Mouse (Mus musculus): ENCODE results near the gene Pcp4l1. TPM values are rescaled to one million over a fixed set of nuclear protein-coding genes. Genes with fewer than 3 reads are reported as not detected.

Gene Pcp4l1
- polyA plus RNA-seq, 1 experiment from 2014 or later = 20.8 TPM

- Histone ChIP-seq H3K4me1 (peaks cover 16% of the 10 kb centered on the region), H3K27me3 (no peaks in the 10 kb centered on the region), H3K27ac (replicated peaks) (no peak overlapping the region), H3K36me3 (peaks cover 13% of the 10 kb centered on the region), H3K4me3 (peak overlapping the region; percentile 56; the same call in 1 of the 2 replicates), H3K4me2 (replicated peaks) (peak overlapping the region; percentile 82), H3K9me3 (no peaks in the 10 kb centered on the region), H3K9ac (replicated peaks) (no peak overlapping the region)
- WGBS = 6% methylated on average over 10 of the region's 10 CpGs
- 0 out of 2 replicates have a peak, but pooled peaks have one; percentile 11 for ATAC-seq (ENCODE audit: low FRiP score, low read depth)
These were observed 24.8 kb upstream of the Pcp4l1 start for GRCm38 (mm10) chr1:171220871-171221270.

GRCm38 (mm10) chr1:171216241-171216955 lies 20.3 kb upstream of the Pcp4l1 start:
- Histone ChIP-seq H3K4me1 (peaks cover 6% of the 10 kb centered on the region), H3K4me2 (replicated peaks) (no peak overlapping the region), H3K27ac (replicated peaks) (no peak overlapping the region), H3K36me3 (peaks cover 13% of the 10 kb centered on the region), H3K9ac (replicated peaks) (no peak overlapping the region), H3K9me3 (no peaks in the 10 kb centered on the region), H3K4me3 (no peak overlapping the region), H3K27me3 (no peaks in the 10 kb centered on the region)
- ATAC-seq (ENCODE audit: low FRiP score, low read depth) = no peak
- 89% methylated on average over 18 of the region's 18 CpGs for WGBS

- Histone ChIP-seq H3K4me3 (no peak within 1 kb of the TSS), H3K9ac (replicated peaks) (no peak within 1 kb of the TSS), H3K4me1 (no peaks in the 10 kb centered on the region), H3K27ac (replicated peaks) (no peak within 1 kb of the TSS), H3K4me2 (replicated peaks) (no peak within 1 kb of the TSS), H3K27me3 (no peaks in the 10 kb centered on the region), H3K36me3 (peaks cover 4% of the 10 kb centered on the region; the same call in 1 of the 2 replicates), H3K9me3 (no peaks in the 10 kb centered on the region)
- WGBS = 70% methylated on average over 10 of the region's 10 CpGs
- ATAC-seq (ENCODE audit: low FRiP score, low read depth) = no peak
These were observed 17.9 kb upstream of the Pcp4l1 start, which contains the start of gene Nr1i3 for GRCm38 (mm10) chr1:171213801-171214496. Nr1i3 (plus strand) TSS chr1:171213970.

- H3K4me1 ChIP-seq = no peaks in the 10 kb centered on the region
- no peak overlapping the region for H3K27ac ChIP-seq (replicated peaks)
- WGBS = 38% methylated on average over 3 of the region's 3 CpGs
- H3K36me3 ChIP-seq = no peaks in the 10 kb centered on the region
- no peak for ATAC-seq (ENCODE audit: low FRiP score, low read depth)
- H3K9me3 ChIP-seq = no peaks in the 10 kb centered on the region
- no peaks in the 10 kb centered on the region for H3K27me3 ChIP-seq
- no peak overlapping the region for H3K4me2 ChIP-seq (replicated peaks)
- H3K4me3 ChIP-seq = no peak overlapping the region
- H3K9ac ChIP-seq (replicated peaks) = no peak overlapping the region
These were observed 16.8 kb upstream of the Pcp4l1 start for GRCm38 (mm10) chr1:171212854-171213253.

GRCm38 (mm10) chr1:171209409-171209808 lies 13.3 kb upstream of the Pcp4l1 start:
- ATAC-seq (ENCODE audit: low FRiP score, low read depth) = no peak
- WGBS = 13% methylated on average over 4 of the region's 4 CpGs
- Histone ChIP-seq H3K4me3 (no peak overlapping the region), H3K9me3 (no peaks in the 10 kb centered on the region), H3K27ac (replicated peaks) (no peak overlapping the region), H3K36me3 (no peaks in the 10 kb centered on the region), H3K4me2 (replicated peaks) (no peak overlapping the region), H3K9ac (replicated peaks) (no peak overlapping the region), H3K4me1 (no peaks in the 10 kb centered on the region), H3K27me3 (no peaks in the 10 kb centered on the region)

- WGBS = 70% methylated on average over 6 of the region's 6 CpGs
- H3K4me2 ChIP-seq (replicated peaks) = no peak overlapping the region
- no peaks in the 10 kb centered on the region for H3K27me3 ChIP-seq
- H3K36me3 ChIP-seq = no peaks in the 10 kb centered on the region
- no peak overlapping the region for H3K27ac ChIP-seq (replicated peaks)
- no peak for ATAC-seq (ENCODE audit: low FRiP score, low read depth)
- H3K9ac ChIP-seq (replicated peaks) = no peak overlapping the region
- H3K9me3 ChIP-seq = no peaks in the 10 kb centered on the region
- no peaks in the 10 kb centered on the region for H3K4me1 ChIP-seq
- no peak overlapping the region for H3K4me3 ChIP-seq
These were observed 9.8 kb upstream of the Pcp4l1 start for GRCm38 (mm10) chr1:171205704-171206493.

GRCm38 (mm10) chr1:171204249-171204644 lies 8.2 kb upstream of the Pcp4l1 start:
- Histone ChIP-seq H3K9ac (replicated peaks) (no peak overlapping the region), H3K9me3 (no peaks in the 10 kb centered on the region), H3K4me2 (replicated peaks) (no peak overlapping the region), H3K4me1 (no peaks in the 10 kb centered on the region), H3K36me3 (no peaks in the 10 kb centered on the region), H3K4me3 (no peak overlapping the region), H3K27me3 (no peaks in the 10 kb centered on the region; the same call in 1 of the 2 replicates), H3K27ac (replicated peaks) (no peak overlapping the region)
- no peak for ATAC-seq (ENCODE audit: low FRiP score, low read depth)
- WGBS = 74% methylated on average over 7 of the region's 7 CpGs

GRCm38 (mm10) chr1:171203471-171204248 lies 7.6 kb upstream of the Pcp4l1 start:
- Histone ChIP-seq H3K4me3 (no peak overlapping the region), H3K4me2 (replicated peaks) (no peak overlapping the region), H3K4me1 (no peaks in the 10 kb centered on the region), H3K27ac (replicated peaks) (no peak overlapping the region), H3K36me3 (no peaks in the 10 kb centered on the region), H3K9ac (replicated peaks) (no peak overlapping the region), H3K9me3 (no peaks in the 10 kb centered on the region), H3K27me3 (peaks cover 4% of the 10 kb centered on the region; the same call in 1 of the 2 replicates)
- no peak for ATAC-seq (ENCODE audit: low FRiP score, low read depth)
- WGBS = 57% methylated on average over 9 of the region's 11 CpGs

GRCm38 (mm10) chr1:171200769-171201168 lies 4.7 kb upstream of the Pcp4l1 start:
- peaks cover 6% of the 10 kb centered on the region for H3K4me1 ChIP-seq
- H3K4me3 ChIP-seq = no peak overlapping the region
- no peaks in the 10 kb centered on the region for H3K36me3 ChIP-seq
- no peaks in the 10 kb centered on the region for H3K9me3 ChIP-seq
- H3K9ac ChIP-seq (replicated peaks) = no peak overlapping the region
- H3K27me3 ChIP-seq = peaks cover 17% of the 10 kb centered on the region
- WGBS = 94% methylated on average over 1 of the region's 1 CpGs
- no peak for ATAC-seq (ENCODE audit: low FRiP score, low read depth)
- H3K27ac ChIP-seq (replicated peaks) = no peak overlapping the region
- H3K4me2 ChIP-seq (replicated peaks) = no peak overlapping the region

GRCm38 (mm10) chr1:171199532-171199931 lies 3.5 kb upstream of the Pcp4l1 start:
- Histone ChIP-seq H3K9ac (replicated peaks) (no peak overlapping the region), H3K4me2 (replicated peaks) (no peak overlapping the region), H3K27me3 (peaks cover 30% of the 10 kb centered on the region), H3K4me3 (no peak overlapping the region), H3K9me3 (no peaks in the 10 kb centered on the region), H3K4me1 (peaks cover 13% of the 10 kb centered on the region), H3K27ac (replicated peaks) (no peak overlapping the region), H3K36me3 (no peaks in the 10 kb centered on the region)
- WGBS = 71% methylated on average over 1 of the region's 1 CpGs
- no peak for ATAC-seq (ENCODE audit: low FRiP score, low read depth)

GRCm38 (mm10) chr1:171195046-171195822 lies 834 bp downstream of the Pcp4l1 start:
- Histone ChIP-seq H3K27me3 (peaks cover 48% of the 10 kb centered on the region), H3K36me3 (no peaks in the 10 kb centered on the region), H3K27ac (replicated peaks) (no peak overlapping the region), H3K4me2 (replicated peaks) (peak overlapping the region; percentile 99), H3K9me3 (no peaks in the 10 kb centered on the region), H3K9ac (replicated peaks) (peak overlapping the region; percentile 61; the same call in 1 of the 2 replicates), H3K4me1 (peaks cover 30% of the 10 kb centered on the region), H3K4me3 (peak overlapping the region; percentile 65)
- ATAC-seq (ENCODE audit: low FRiP score, low read depth) = no peak
- 6% methylated on average over 20 of the region's 20 CpGs for WGBS

All from midbrain, embryonic 12.5 days (tissue).